Mouse (Mus musculus): Measurements from ENCODE around the gene Olfr132.
"Not testable (repeated sequence)": the region's sequence is repeated elsewhere in the genome, so short reads cannot be mapped to it uniquely, and the experiment has no call there.

The Olfr132 gene

DNA sequence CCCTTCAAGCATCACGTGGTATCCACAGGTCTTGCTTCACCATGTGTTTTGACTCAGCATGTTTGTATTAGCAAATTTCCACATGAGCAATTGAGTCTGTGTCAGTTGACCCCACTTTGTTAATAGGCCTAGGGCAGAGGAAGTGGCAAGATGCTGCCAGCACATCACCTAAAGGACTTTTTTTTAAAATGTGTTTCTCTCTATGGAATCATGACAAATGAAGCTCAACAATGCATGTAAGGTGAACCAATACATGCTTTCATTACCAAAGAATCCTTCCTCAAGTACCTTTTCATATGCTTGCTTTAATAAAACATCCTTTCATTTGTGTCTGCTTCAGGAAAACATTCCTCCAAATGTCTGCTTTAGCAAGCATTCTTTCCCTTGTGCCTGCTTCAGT, at the start of gene Olfr132:
Gene Olfr132 (minus strand): TSS at position 101 of the 400 bp plus-strand sequence.
- DNase-seq, result no peak

DNA sequence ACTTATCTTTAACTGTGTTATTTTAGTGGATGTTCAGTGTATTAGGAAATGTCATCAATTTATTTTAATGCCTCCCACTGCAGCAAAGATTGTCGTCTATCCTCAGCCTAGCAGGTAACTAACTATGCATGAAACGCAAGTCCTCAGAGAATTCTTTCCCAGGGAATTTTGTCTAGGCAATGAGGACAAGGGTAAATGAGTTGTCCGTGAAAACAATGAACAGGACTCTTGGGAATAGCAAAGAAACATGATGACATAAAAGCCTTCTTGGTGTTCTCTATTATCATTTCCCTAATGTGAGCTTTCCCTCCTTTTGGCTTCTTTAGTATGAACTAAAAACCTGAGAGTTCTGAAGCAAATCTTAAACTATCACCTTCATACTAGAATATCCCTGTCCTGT, 36.8 kb upstream of the Olfr132 start, which contains the start of gene Olfr134:
Gene Olfr134 (plus strand): TSS at position 301 of the 400 bp plus-strand sequence.
- DNase-seq, result no peak

DNA sequence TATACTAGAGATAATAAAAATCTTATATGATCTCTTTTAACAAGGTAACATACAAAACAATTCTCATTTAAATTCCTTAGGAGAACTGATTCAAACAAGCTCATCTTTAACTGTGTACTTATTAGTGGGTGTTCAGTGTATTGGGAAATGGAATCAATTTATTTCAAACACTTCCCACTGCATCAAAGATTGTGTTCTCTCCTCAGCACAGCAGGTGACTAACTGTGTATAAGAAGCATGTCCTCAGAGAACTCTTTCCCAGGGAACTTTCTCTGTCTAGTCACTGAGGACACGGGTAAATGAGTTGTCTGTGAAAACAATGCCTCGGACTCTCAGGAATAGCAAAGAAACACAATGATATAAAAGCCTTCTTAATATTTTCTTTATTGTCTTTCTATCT, 10.7 kb upstream of the Olfr132 start, which contains the start of gene Olfr133:
Gene Olfr133 (plus strand): TSS at position 301 of the 400 bp plus-strand sequence.
- DNase-seq, result no peak

DNA sequence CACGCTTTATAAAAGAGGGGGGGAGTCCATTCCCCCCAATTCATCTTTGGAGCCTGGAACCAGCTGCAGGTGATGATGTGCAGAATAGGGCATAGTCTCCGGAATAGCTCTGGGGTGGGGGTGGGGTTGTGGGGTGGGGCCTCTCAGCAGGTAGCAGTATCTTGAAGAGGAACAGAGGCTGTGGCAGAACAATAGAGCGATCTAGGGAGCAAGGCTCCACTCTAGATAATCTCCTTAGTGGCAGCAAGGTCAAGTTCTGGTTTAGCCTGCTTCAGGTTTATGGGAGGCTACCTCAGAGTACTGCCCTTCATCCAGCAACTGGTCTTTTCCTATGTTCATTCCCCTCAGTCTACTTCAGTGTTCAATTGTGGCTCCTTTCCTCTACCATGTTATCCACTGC, 9.0 kb downstream of the Olfr132 start:
- DNase-seq, result not testable (repeated sequence)

DNA sequence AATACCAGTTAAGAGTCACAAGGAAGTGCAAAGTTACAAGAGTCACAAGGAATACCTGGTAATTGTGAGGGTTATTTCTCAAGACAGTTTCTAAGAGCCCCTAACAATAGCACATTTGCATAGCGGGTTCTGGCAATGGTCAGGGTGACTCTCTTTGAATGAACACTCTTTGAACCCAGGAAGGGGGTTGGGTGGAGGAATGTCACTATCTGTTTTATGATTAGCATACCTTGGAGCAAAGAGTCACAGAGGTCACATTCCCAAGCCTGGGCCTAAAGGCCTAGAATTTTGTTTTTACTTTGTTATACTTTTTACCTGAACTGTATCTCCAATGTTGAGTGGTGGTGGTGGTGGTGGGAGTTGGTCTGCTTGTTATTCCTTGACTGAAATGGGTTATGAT, 10.1 kb downstream of the Olfr132 start:
- not testable (repeated sequence) for DNase-seq

DNA sequence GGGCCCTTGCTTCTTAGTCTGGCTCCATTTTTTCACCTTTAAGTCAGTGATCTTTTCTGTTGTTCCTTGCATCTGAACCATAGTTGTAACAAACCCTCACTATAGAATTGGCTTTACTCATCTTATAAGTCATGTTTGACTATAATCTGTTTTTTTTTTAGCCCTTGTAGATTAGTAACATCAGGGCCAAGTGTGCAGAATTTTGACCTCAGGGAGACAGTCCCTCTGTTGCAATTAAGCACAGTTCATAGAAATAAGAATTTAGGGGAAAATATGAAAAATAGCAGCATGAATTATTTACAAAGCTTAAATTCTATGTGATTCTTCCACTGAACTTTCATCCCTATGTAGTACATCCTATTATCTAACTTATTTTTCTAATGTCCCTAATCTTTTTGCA, 45.7 kb downstream of the Olfr132 start, which contains the start of gene Olfr131:
Gene Olfr131 (minus strand): TSS at position 101 of the 400 bp plus-strand sequence.
- no peak for DNase-seq

DNA sequence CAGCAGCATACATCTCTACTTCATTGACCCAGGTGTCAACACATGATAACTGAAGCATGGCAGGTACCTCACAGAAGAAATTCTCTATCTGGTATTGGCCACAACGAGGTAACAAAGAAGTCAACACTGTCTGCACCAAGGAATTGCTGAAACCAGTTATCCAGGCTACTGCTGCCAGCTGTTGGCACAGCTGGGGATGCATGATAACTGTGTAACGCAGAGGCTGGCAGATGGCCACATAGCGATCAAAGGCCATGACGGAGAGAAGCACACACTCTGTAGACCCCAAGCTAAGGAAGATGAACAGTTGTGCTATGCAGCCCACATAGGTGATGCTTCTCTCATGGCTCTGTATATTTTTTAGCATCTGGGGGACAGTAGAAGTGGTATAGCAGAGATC, 52.0 kb downstream of the Olfr132 start:
- DNase-seq, result no peak

Data from retina, postnatal 1 day (tissue).